Mouse (Mus musculus): Measurements from ENCODE around the gene Bcas2. TPM values are rescaled to one million over a fixed set of nuclear protein-coding genes. Genes with fewer than 3 reads are reported as not detected.
"Not testable (repeated sequence)": the region's sequence is repeated elsewhere in the genome, so short reads cannot be mapped to it uniquely, and the experiment has no call there.

Bcas2 gene
- polyA plus RNA-seq, 1 experiment from 2014 or later: 269 TPM

GRCm38 (mm10) chr3:103140095-103140838 lies 31.2 kb upstream of the Bcas2 start:
- H3K9me3 ChIP-seq (replicated peaks); H3K27ac ChIP-seq; H3K27me3 ChIP-seq; H3K9ac ChIP-seq; H3K4me3 ChIP-seq; H3K4me2 ChIP-seq; H3K4me1 ChIP-seq; H3K36me3 ChIP-seq (ENCODE audit: poor library complexity, severe bottlenecking); ATAC-seq: not testable (repeated sequence)
- 70% methylated on average over 11 of the region's 11 CpGs for WGBS

GRCm38 (mm10) chr3:103141287-103141686 lies 30.2 kb upstream of the Bcas2 start:
- ATAC-seq: no peak
- peaks cover 2% of the 10 kb centered on the region; the same call in 1 of the 2 replicates for H3K4me1 ChIP-seq
- 81% methylated on average over 11 of the region's 11 CpGs for WGBS
- H3K9ac ChIP-seq: no peak overlapping the region
- H3K4me2 ChIP-seq: no peak overlapping the region
- no peaks in the 10 kb centered on the region for H3K36me3 ChIP-seq (ENCODE audit: poor library complexity, severe bottlenecking)
- H3K4me3 ChIP-seq: no peak overlapping the region
- no peak overlapping the region for H3K27ac ChIP-seq
- no peaks in the 10 kb centered on the region for H3K9me3 ChIP-seq (replicated peaks)
- no peaks in the 10 kb centered on the region for H3K27me3 ChIP-seq

GRCm38 (mm10) chr3:103142366-103142765 lies 29.1 kb upstream of the Bcas2 start:
- no peak overlapping the region for H3K4me2 ChIP-seq
- H3K9me3 ChIP-seq (replicated peaks): no peaks in the 10 kb centered on the region
- no peak for ATAC-seq
- 84% methylated on average over 10 of the region's 10 CpGs for WGBS
- no peaks in the 10 kb centered on the region for H3K27me3 ChIP-seq
- peaks cover 4% of the 10 kb centered on the region; the same call in 1 of the 2 replicates for H3K4me1 ChIP-seq
- H3K9ac ChIP-seq: no peak overlapping the region
- H3K4me3 ChIP-seq: no peak overlapping the region
- H3K27ac ChIP-seq: no peak overlapping the region
- no peaks in the 10 kb centered on the region for H3K36me3 ChIP-seq (ENCODE audit: poor library complexity, severe bottlenecking)

GRCm38 (mm10) chr3:103145336-103145735 lies 26.1 kb upstream of the Bcas2 start:
- no peaks in the 10 kb centered on the region for H3K36me3 ChIP-seq (ENCODE audit: poor library complexity, severe bottlenecking)
- ATAC-seq: no peak
- 69% methylated on average over 2 of the region's 2 CpGs for WGBS
- H3K4me2 ChIP-seq: no peak overlapping the region
- H3K27me3 ChIP-seq: no peaks in the 10 kb centered on the region
- no peak overlapping the region for H3K27ac ChIP-seq
- no peak overlapping the region for H3K9ac ChIP-seq
- H3K4me3 ChIP-seq: no peak overlapping the region
- no peaks in the 10 kb centered on the region for H3K9me3 ChIP-seq (replicated peaks)
- H3K4me1 ChIP-seq: peaks cover 4% of the 10 kb centered on the region; the same call in 1 of the 2 replicates

GRCm38 (mm10) chr3:103145791-103146190 lies 25.7 kb upstream of the Bcas2 start:
- no peak overlapping the region for H3K4me3 ChIP-seq
- H3K4me1 ChIP-seq: peaks cover 4% of the 10 kb centered on the region; the same call in 1 of the 2 replicates
- no peak overlapping the region for H3K27ac ChIP-seq
- H3K36me3 ChIP-seq (ENCODE audit: poor library complexity, severe bottlenecking): no peaks in the 10 kb centered on the region
- no peak overlapping the region for H3K4me2 ChIP-seq
- 72% methylated on average over 4 of the region's 4 CpGs for WGBS
- no peaks in the 10 kb centered on the region for H3K9me3 ChIP-seq (replicated peaks)
- no peak for ATAC-seq
- H3K9ac ChIP-seq: no peak overlapping the region
- no peaks in the 10 kb centered on the region for H3K27me3 ChIP-seq

- Histone ChIP-seq H3K27ac (no peak overlapping the region), H3K4me3 (no peak overlapping the region), H3K27me3 (no peaks in the 10 kb centered on the region), H3K36me3 (ENCODE audit: poor library complexity, severe bottlenecking) (no peaks in the 10 kb centered on the region), H3K9ac (no peak overlapping the region), H3K4me2 (no peak overlapping the region), H3K9me3 (replicated peaks) (no peaks in the 10 kb centered on the region), H3K4me1 (peaks cover 4% of the 10 kb centered on the region; the same call in 1 of the 2 replicates)
- ATAC-seq: no peak
- 62% methylated on average over 23 of the region's 23 CpGs for WGBS
These were observed 24.9 kb upstream of the Bcas2 start for GRCm38 (mm10) chr3:103146330-103147166.

- Histone ChIP-seq H3K27me3 (no peaks in the 10 kb centered on the region), H3K9me3 (replicated peaks) (no peaks in the 10 kb centered on the region), H3K36me3 (ENCODE audit: poor library complexity, severe bottlenecking) (no peaks in the 10 kb centered on the region), H3K4me2 (no peak overlapping the region), H3K4me3 (no peak overlapping the region), H3K27ac (no peak overlapping the region), H3K9ac (no peak overlapping the region), H3K4me1 (peaks cover 4% of the 10 kb centered on the region; the same call in 1 of the 2 replicates)
- 85% methylated on average over 4 of the region's 4 CpGs for WGBS
- ATAC-seq: no peak
These were observed 23.7 kb upstream of the Bcas2 start for GRCm38 (mm10) chr3:103147775-103148174.

GRCm38 (mm10) chr3:103148941-103149340 lies 22.5 kb upstream of the Bcas2 start:
- Histone ChIP-seq H3K27ac (no peak overlapping the region), H3K4me3 (no peak overlapping the region), H3K27me3 (no peaks in the 10 kb centered on the region), H3K4me2 (no peak overlapping the region), H3K9me3 (replicated peaks) (peaks cover 4% of the 10 kb centered on the region; the same call in 1 of the 2 replicates), H3K36me3 (ENCODE audit: poor library complexity, severe bottlenecking) (no peaks in the 10 kb centered on the region), H3K4me1 (peaks cover 4% of the 10 kb centered on the region; the same call in 1 of the 2 replicates), H3K9ac (no peak overlapping the region)
- ATAC-seq: no peak
- 86% methylated on average over 10 of the region's 10 CpGs for WGBS

- Histone ChIP-seq H3K27ac (no peak overlapping the region), H3K36me3 (ENCODE audit: poor library complexity, severe bottlenecking) (no peaks in the 10 kb centered on the region), H3K9me3 (replicated peaks) (peaks cover 4% of the 10 kb centered on the region; the same call in 1 of the 2 replicates), H3K4me2 (no peak overlapping the region), H3K4me3 (no peak overlapping the region), H3K4me1 (no peaks in the 10 kb centered on the region), H3K9ac (no peak overlapping the region), H3K27me3 (no peaks in the 10 kb centered on the region)
- no peak for ATAC-seq
These were observed 17.7 kb upstream of the Bcas2 start for GRCm38 (mm10) chr3:103153761-103154160.

- Histone ChIP-seq H3K9ac (no peak overlapping the region), H3K4me2 (no peak overlapping the region), H3K27ac (no peak overlapping the region), H3K9me3 (replicated peaks) (no peaks in the 10 kb centered on the region), H3K27me3 (no peaks in the 10 kb centered on the region), H3K4me1 (no peaks in the 10 kb centered on the region), H3K36me3 (ENCODE audit: poor library complexity, severe bottlenecking) (no peaks in the 10 kb centered on the region), H3K4me3 (no peak overlapping the region)
- ATAC-seq: no peak
- WGBS: 64% methylated on average over 3 of the region's 3 CpGs
These were observed 12.1 kb upstream of the Bcas2 start for GRCm38 (mm10) chr3:103159232-103159900.

GRCm38 (mm10) chr3:103169771-103170170 lies 1.7 kb upstream of the Bcas2 start:
- H3K9me3 ChIP-seq (replicated peaks): no peaks in the 10 kb centered on the region
- 14% methylated on average over 4 of the region's 4 CpGs for WGBS
- no peak overlapping the region for H3K27ac ChIP-seq
- no peaks in the 10 kb centered on the region for H3K27me3 ChIP-seq
- H3K4me2 ChIP-seq: no peak overlapping the region
- ATAC-seq: no peak
- H3K36me3 ChIP-seq (ENCODE audit: poor library complexity, severe bottlenecking): peaks cover 16% of the 10 kb centered on the region
- no peak overlapping the region for H3K4me3 ChIP-seq
- H3K4me1 ChIP-seq: peaks cover 11% of the 10 kb centered on the region
- no peak overlapping the region for H3K9ac ChIP-seq

- 55% methylated on average over 5 of the region's 5 CpGs for WGBS
These were observed 1.2 kb downstream of the Bcas2 start for GRCm38 (mm10) chr3:103172615-103173014.

More at GRCm38 (mm10) chr3:103172615-103173014, 1.2 kb downstream of the Bcas2 start:
- Histone ChIP-seq H3K4me1 (peaks cover 11% of the 10 kb centered on the region), H3K9ac (peak overlapping the region; percentile 89), H3K27ac (no peak overlapping the region), H3K4me3 (peak overlapping the region; percentile 82), H3K4me2 (peak overlapping the region; percentile 81), H3K27me3 (no peaks in the 10 kb centered on the region), H3K36me3 (ENCODE audit: poor library complexity, severe bottlenecking) (peaks cover 41% of the 10 kb centered on the region), H3K9me3 (replicated peaks) (no peaks in the 10 kb centered on the region)
- ATAC-seq: no peak
